Mouse (Mus musculus): ENCODE results near the gene Ube2s. TPM values are rescaled to one million over a fixed set of nuclear protein-coding genes. Genes with fewer than 3 reads are reported as not detected.
"Not testable (repeated sequence)": the region's sequence is repeated elsewhere in the genome, so short reads cannot be mapped to it uniquely, and the experiment has no call there.

Ube2s gene
- polyA plus RNA-seq, 1 experiment = 1,069 TPM

DNA sequence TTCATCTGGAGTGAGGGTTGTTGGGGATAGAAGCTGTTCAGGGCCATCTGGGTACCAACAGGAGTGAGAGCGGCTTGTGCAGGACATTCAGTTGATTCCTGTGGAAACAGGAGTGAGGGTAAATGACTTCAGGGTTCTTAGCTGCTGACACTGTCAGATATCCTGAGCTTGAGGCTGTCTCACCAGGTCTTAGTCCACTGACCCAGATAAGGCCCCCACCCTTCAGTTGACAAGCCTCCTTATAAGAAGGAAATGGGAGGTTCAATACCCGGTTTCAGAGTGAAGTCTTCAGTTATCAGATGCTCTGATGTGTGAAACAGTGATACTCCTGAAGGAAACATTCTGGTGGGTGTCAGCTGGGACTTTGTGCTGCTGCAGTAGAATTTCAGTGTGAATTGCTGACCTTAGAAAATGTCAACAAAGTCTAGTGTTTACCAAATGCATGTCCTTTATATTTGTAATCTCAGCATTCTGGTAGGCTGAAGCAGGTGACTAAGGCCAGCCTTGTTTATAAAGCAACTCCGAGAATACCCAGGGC lies 17.7 kb downstream of the Ube2s start:
- peaks cover 2% of the 10 kb centered on the region; the same call in 1 of the 2 replicates for H3K36me3 ChIP-seq (ENCODE audit: control insufficient read depth, insufficient read depth, low read length)
- no peak for TF ChIP-seq CTCF (IDR thresholded peaks at IDR 0.05; ENCODE audit: control insufficient read depth, insufficient read depth, insufficient replicate concordance, low read depth, low read length)
- no peak for TF ChIP-seq POLR2A (IDR thresholded peaks at IDR 0.05; ENCODE audit: control insufficient read depth, low read depth, low read length)
- no peak overlapping the region for H3K27ac ChIP-seq (ENCODE audit: control insufficient read depth, insufficient read depth, low read depth, low read length)
- no peaks in the 10 kb centered on the region for H3K4me1 ChIP-seq (ENCODE audit: control insufficient read depth, insufficient read depth, low read length)
- H3K4me3 ChIP-seq (ENCODE audit: control insufficient read depth, low read depth, low read length) = no peak overlapping the region
- H3K27me3 ChIP-seq (ENCODE audit: control insufficient read depth, insufficient read depth, low read length) = no peaks in the 10 kb centered on the region

DNA sequence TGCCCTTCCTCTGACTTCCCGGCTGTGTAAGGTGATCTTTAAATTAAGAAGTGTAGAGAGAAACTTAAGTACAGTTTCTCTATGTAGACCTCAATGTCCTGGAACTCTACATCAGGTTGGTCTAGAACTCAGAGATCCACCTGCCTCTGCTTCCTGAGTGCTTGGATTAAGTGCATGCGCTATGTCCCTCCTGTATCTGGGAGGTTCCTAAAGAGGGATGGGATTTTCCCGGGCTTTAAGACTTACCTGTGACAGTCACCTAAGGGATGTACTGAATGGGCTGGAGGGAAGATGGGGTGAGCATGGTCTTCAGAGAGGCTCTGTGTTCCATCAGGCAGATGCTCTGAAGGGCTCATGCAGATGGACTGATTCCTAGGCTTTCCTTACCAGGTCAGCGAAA lies 18.7 kb downstream of the Ube2s start:
- peaks cover 2% of the 10 kb centered on the region; the same call in 1 of the 2 replicates for H3K36me3 ChIP-seq (ENCODE audit: control insufficient read depth, insufficient read depth, low read length)
- no peak overlapping the region for H3K27ac ChIP-seq (ENCODE audit: control insufficient read depth, insufficient read depth, low read depth, low read length)
- H3K27me3 ChIP-seq (ENCODE audit: control insufficient read depth, insufficient read depth, low read length) = no peaks in the 10 kb centered on the region
- TF ChIP-seq POLR2A (IDR thresholded peaks at IDR 0.05; ENCODE audit: control insufficient read depth, low read depth, low read length) (no peak), CTCF (IDR thresholded peaks at IDR 0.05; ENCODE audit: control insufficient read depth, insufficient read depth, insufficient replicate concordance, low read depth, low read length) (no peak)
- no peaks in the 10 kb centered on the region; the same call in 1 of the 2 replicates for H3K4me1 ChIP-seq (ENCODE audit: control insufficient read depth, insufficient read depth, low read length)
- peak overlapping the region; percentile 86 for H3K4me3 ChIP-seq (ENCODE audit: control insufficient read depth, low read depth, low read length)

GRCm38 (mm10) chr7:4793248-4793647 lies 19.1 kb downstream of the Ube2s start:
- not testable (repeated sequence) for H3K27me3 ChIP-seq (ENCODE audit: control insufficient read depth, insufficient read depth, low read length); H3K4me1 ChIP-seq (ENCODE audit: control insufficient read depth, insufficient read depth, low read length); H3K36me3 ChIP-seq (ENCODE audit: control insufficient read depth, insufficient read depth, low read length)
- Histone ChIP-seq H3K4me3 (ENCODE audit: control insufficient read depth, low read depth, low read length) (peak overlapping the region; percentile 86), H3K27ac (ENCODE audit: control insufficient read depth, insufficient read depth, low read depth, low read length) (peak overlapping the region; percentile 78)

GRCm38 (mm10) chr7:4792278-4793212 lies 19.8 kb downstream of the Ube2s start, which contains the start of gene Rpl28:
TSS of gene Rpl28 (plus strand) at chr7:4792874.
- H3K4me3 ChIP-seq (ENCODE audit: control insufficient read depth, low read depth, low read length) = peak within 1 kb of the TSS; percentile 86
- H3K27me3 ChIP-seq (ENCODE audit: control insufficient read depth, insufficient read depth, low read length) = no peaks in the 10 kb centered on the region
- TF ChIP-seq POLR2A (IDR thresholded peaks at IDR 0.05; ENCODE audit: control insufficient read depth, low read depth, low read length) (peak; percentile 98), CTCF (IDR thresholded peaks at IDR 0.05; ENCODE audit: control insufficient read depth, insufficient read depth, insufficient replicate concordance, low read depth, low read length) (no peak)
- peak within 1 kb of the TSS; percentile 82 for H3K27ac ChIP-seq (ENCODE audit: control insufficient read depth, insufficient read depth, low read depth, low read length)
- peaks cover 2% of the 10 kb centered on the region for H3K4me1 ChIP-seq (ENCODE audit: control insufficient read depth, insufficient read depth, low read length)
- peaks cover 2% of the 10 kb centered on the region; the same call in 1 of the 2 replicates for H3K36me3 ChIP-seq (ENCODE audit: control insufficient read depth, insufficient read depth, low read length)

DNA sequence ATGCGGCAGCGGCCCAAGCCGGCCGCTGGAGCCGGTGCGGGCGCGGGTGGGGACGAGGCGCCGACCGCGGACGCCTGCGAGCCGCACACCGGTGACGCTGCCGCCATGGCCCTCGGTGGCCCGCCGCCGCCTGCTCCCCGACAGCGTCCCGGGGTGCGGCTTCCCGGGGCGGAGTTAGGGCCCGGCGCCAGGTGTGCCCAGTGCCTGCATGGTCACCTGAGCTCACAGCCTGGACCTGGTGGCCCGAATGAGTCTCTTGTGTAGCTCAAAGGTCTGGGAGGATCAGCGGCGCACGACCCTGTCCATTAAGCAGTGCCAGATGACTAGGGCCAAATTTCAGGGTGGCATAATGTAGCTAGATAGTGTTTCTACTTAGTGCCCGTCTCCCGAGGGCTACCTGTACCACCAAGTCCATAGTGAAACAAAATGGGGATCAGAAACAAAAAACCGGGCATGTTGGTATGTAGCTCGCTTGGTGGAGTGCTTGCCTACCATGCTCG lies 22.9 kb downstream of the Ube2s start, which contains the start of gene Tmem238:
TSS of gene Tmem238 (minus strand) at position 221 of the 500 bp plus-strand sequence.
- Histone ChIP-seq H3K4me3 (ENCODE audit: control insufficient read depth, low read depth, low read length) (peak within 1 kb of the TSS; percentile 74), H3K4me1 (ENCODE audit: control insufficient read depth, insufficient read depth, low read length) (peaks cover 2% of the 10 kb centered on the region), H3K27ac (ENCODE audit: control insufficient read depth, insufficient read depth, low read depth, low read length) (0 out of 2 replicates have a peak within 1 kb of the TSS, but pooled peaks have one; percentile 0), H3K27me3 (ENCODE audit: control insufficient read depth, insufficient read depth, low read length) (no peaks in the 10 kb centered on the region), H3K36me3 (ENCODE audit: control insufficient read depth, insufficient read depth, low read length) (no peaks in the 10 kb centered on the region)
- TF ChIP-seq POLR2A (IDR thresholded peaks at IDR 0.05; ENCODE audit: control insufficient read depth, low read depth, low read length) (no peak), CTCF (IDR thresholded peaks at IDR 0.05; ENCODE audit: control insufficient read depth, insufficient read depth, insufficient replicate concordance, low read depth, low read length) (no peak)

- Histone ChIP-seq H3K36me3 (ENCODE audit: control insufficient read depth, insufficient read depth, low read length) (no peaks in the 10 kb centered on the region), H3K27ac (ENCODE audit: control insufficient read depth, insufficient read depth, low read depth, low read length) (0 out of 2 replicates have a peak overlapping the region, but pooled peaks have one; percentile 0), H3K4me3 (ENCODE audit: control insufficient read depth, low read depth, low read length) (peak overlapping the region; percentile 74), H3K27me3 (ENCODE audit: control insufficient read depth, insufficient read depth, low read length) (no peaks in the 10 kb centered on the region), H3K4me1 (ENCODE audit: control insufficient read depth, insufficient read depth, low read length) (peaks cover 2% of the 10 kb centered on the region)
- TF ChIP-seq POLR2A (IDR thresholded peaks at IDR 0.05; ENCODE audit: control insufficient read depth, low read depth, low read length) (peak; percentile 29; the same call in 1 of the 2 replicates), CTCF (IDR thresholded peaks at IDR 0.05; ENCODE audit: control insufficient read depth, insufficient read depth, insufficient replicate concordance, low read depth, low read length) (no peak)
Measured at GRCm38 (mm10) chr7:4788499-4789435, 23.6 kb downstream of the Ube2s start.

All from testis, adult 2 months (tissue).